Mouse (Mus musculus) common myeloid progenitor, adult 5-6 weeks (primary cell): ENCODE measurements around the gene Tspan2. TPM values are rescaled to one million over a fixed set of nuclear protein-coding genes. Genes with fewer than 3 reads are reported as not detected.
A peak's percentile ranks its signal among the peaks of the same experiment; 100 is the strongest.

Experiments used
- ATAC-seq: replicated peaks from 2 replicates; pipeline ENCODE4 v1.8.0; 2016; ENCODE audit warnings: low read depth, mild to moderate bottlenecking, moderate TSS enrichment, inconsistent platforms; ENCODE audit not compliant: poor library complexity, severe bottlenecking
- total RNA-seq: library from RNA; stranded (forward); fragments of 200-1000, 187-1606 nt; gene quantifications from 2 replicates; pipeline ENCODE4 v1.2.3, GENCODE M21; 2017

The Tspan2 gene
- total RNA-seq, 1 experiment from 2014 or later = 21.8 TPM

DNA sequence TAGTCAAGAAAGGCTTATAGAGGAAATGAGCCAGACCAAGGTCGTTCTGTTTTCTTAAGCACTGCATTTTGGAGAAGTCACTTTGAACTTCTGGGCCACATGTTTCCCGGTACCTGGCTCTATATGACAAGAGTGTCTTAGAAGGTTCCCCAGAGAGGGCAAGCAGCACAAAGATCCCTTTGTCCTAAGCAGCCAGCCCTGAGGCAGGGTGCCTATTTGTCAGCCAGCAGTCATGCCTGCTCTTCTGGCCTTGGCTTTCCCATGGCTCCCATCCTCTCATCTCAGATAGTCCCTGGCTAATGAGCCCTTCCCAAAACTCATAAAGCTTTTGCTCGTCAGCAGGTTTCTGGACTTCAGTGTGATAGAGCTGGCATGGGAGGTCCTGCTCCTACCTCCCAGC lies 25.9 kb downstream of the Tspan2 start:
- ATAC-seq = no peak

DNA sequence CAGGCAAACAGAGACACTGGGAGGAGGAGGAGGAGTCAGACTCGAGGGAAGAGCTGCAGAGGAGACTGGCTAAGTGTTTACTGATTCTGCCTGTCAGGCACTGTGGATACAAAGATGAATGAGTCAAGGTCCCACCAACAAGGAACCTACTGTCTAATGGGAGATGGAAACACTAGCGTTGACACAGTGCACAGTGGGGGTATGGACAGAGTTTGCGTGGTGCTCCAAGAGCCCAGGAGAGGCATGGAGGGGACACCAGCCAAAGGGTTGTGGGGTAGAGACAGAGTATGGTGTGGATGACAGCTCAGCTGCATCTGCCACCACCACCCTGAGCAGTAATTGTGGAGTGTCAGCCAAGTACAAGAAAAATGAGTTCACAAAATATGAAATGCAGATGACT lies 28.1 kb downstream of the Tspan2 start:
- ATAC-seq = no peak

DNA sequence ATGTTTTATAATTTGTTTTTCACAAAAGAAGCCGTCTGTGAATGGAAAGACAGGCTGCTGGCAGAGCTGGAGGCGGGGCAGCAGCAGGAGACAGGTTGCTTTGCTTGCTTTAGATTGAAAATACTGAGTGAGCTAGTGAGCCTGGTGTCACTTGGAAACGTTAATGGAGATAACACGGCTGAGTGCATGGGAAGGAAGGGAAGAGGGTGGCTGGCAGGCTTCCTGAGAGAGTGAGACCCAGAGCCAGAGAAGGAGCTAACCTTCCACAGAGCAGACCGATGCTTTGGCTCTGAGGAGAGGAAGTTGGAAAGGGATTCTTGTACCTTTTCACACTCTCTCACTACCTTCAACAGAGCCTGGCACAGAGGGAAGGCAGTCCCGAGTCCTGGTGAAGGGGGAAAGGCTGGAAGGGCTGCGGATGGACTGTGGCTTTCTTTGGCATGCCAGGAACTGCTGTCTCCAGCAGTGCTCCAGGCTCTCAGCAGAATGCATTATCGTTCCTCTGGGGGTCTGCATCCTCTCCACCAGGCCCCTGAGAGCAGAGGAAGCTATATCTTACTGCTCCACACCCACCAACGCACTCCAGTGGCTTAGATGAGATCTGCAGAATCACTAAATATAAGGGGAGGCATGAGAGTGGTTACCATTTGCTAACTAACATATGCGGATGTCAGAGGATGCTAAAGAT lies 29.5 kb downstream of the Tspan2 start:
- ATAC-seq = no peak

DNA sequence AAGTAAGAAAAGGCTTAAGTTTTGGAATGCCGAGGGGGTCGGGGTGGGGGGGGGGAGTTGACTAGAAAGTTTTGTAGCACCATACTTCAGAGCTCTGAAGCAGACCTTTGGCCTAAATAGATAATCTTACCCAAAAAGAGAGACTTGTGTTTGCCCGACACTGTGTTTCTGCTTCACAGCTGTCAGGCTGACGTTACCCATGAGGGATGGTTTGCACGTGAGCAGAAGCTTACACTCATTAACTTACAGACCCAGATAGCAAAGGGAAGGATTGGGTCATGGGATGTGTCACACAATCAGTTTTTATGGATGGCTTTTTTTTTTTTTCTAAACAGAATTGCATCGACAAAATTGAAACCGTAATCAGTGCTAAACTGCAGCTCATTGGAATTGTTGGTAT lies 30.5 kb downstream of the Tspan2 start:
- ATAC-seq = no peak

DNA sequence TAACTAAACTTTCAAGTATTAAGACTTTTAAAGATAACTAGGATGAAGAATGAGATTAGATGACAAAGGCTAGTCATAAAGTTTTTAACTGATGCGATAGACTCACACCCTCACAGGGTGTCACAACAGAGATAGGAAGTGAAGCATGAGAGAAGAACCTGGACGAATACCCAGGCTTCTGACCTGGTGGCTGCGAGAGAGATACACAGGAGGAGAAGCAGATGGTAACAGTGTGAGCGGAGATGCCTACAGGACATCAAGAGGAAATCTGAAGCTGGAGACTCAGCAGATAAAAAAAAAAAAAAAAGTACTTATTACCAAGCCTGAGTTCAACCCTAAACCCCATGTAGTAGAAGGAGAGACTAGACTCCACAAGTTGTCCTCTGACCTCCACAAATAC lies 38.7 kb downstream of the Tspan2 start:
- no peak for ATAC-seq

DNA sequence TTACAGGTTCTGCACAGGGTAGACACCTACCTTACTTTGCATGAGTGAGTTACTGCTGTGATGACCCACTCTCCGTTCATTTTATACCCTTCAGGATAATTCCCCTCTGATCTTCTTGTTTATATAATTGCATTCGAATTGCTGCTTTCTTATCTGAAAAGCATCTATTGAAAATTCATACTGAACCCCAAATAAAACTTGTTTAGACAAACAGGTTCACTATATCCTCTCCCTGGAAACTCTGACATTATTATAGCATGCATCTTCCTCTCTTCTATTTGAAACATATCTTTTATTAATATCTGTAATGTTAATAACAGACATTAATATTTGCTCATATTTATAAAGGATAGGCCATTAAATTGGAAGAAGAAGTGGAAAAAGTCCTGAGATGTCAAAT lies 48.3 kb downstream of the Tspan2 start, which contains the start of gene Tshb:
Gene Tshb (minus strand): TSS at position 101 of the 400 bp plus-strand sequence.
- ATAC-seq = no peak

DNA sequence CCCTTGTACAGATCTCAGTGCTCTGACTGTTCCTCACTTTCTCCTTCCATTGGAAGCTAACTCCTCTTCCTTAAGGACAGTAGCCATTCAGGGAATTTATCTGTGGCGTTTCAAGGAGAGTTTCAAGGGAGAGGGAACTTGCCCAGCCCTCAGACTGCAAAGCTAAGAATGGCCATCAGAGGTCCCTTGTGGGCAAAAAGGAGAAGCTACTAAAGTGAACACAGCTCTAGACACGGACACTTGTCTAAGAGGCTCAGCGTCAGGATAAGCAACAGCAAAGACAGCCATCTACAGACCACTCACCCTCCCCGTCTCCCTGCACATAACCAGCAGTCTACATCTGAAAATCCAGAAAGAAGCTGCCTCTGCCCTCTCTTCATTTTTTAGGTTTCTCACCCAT lies 53.0 kb downstream of the Tspan2 start:
- ATAC-seq = peak; percentile 98

DNA sequence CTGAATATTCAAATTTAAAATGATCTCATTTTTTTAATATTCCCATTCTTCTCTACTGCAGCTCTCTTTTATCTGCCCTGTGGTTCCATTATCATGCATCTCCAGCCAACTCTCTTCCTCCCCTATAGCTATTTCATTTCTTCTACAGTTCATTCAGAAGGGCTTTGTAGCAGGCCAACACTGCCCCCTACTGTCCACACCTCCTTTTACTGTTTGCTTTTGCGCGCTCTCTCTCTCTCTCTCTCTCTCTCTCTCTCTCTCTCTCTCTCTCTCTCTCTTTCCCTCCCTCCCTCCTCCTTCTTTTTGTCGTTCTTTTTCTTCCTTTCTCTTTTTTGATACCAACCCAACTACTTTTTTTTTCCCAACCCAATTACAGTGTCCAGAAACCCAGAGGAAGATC lies 69.6 kb downstream of the Tspan2 start:
- ATAC-seq = peak; percentile 97

DNA sequence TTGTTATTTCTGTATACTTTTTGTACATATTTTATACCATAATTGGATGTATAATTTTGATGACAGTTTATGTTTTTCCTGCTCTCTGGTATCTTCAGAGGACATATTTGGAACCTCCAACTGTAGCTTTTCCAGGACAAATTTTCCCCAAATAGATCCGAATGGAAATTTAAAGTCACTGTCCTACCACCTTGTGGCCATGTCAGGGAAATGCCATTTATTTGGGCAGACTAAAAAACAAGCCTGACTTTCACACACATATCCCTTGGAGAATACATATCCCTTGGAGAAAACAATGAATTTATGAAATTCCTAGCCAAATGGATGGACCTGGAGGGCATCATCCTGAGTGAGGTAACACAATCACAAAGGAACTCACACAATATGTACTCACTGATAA lies 108.1 kb downstream of the Tspan2 start:
- no peak for ATAC-seq

DNA sequence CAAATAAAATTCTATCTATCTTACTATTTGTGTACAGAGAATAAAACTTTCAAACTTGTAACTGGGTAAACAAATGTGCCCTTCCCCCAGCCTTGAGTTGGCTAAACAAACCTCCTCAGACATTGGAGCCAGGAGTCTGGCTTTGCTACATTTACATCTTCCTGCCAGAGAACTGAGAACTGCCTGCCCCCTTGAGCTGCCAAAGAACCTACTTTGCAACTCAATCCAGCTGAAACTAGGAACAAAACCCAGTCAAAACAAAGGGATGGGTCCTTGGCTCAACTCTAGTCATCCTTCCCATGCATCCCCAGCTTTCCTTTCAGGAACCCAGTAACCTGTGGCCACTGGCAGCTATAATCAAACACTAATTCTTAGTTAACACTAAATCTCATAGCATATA lies 114.3 kb downstream of the Tspan2 start:
- no peak for ATAC-seq

Other genes starting within 250 kb of the Tspan2 start
- not detected in 2 replicates for gene Tshb, start 48.2 kb downstream of the Tspan2 start, total RNA-seq
- not detected in 2 replicates for gene Sycp1, start 201.6 kb downstream of the Tspan2 start, total RNA-seq
- gene Nr1h5, start 229.6 kb downstream of the Tspan2 start, total RNA-seq = not detected in 2 replicates